Mouse (Mus musculus) lung, adult 2 months (tissue): ENCODE measurements around the gene Col8a1.

ENCODE experiments used
- CTCF ChIP-seq: fragments of 200-500 bp; IDR thresholded peaks from 2 replicates; pipeline ENCODE4 v1.5.1; 2011; ENCODE audit warnings: mild to moderate bottlenecking, low read length, control low read depth; ENCODE audit not compliant: insufficient read depth
- POLR2A ChIP-seq: fragments of 200-500 bp; IDR thresholded peaks from 2 replicates; pipeline ENCODE4 v1.6.1; 2011; ENCODE audit warnings: low read depth, mild to moderate bottlenecking, control low read depth, low read length, borderline replicate concordance; ENCODE audit errors: extremely low read depth

- TF ChIP-seq POLR2A (no peak), CTCF (no peak)
These were observed 59.8 kb downstream of the Col8a1 start for GRCm38 (mm10) chr16:57694694-57695093.
